Mouse (Mus musculus): ENCODE data around the gene Wfdc15a. TPM values are rescaled to one million over a fixed set of nuclear protein-coding genes. Genes with fewer than 3 reads are reported as not detected.

Gene Wfdc15a
- total and polyA plus RNA-seq, 3 experiments = not detected

- H3K9me3 ChIP-seq (replicated peaks; ENCODE audit: insufficient read depth, low read length) = no peaks in the 10 kb centered on the region
- peaks cover 11 to 17% of the 10 kb centered on the region in 2 experiments for H3K4me1 ChIP-seq (ENCODE audit: control insufficient read depth in 1 of 2, insufficient read depth in 2 of 2, low read length in 2 of 2)
- DNase-seq (ENCODE audit: low read depth, low spot score) = no peak
- H3K36me3 ChIP-seq (ENCODE audit: control insufficient read depth in 1 of 2, insufficient read depth in 2 of 2, low read length in 2 of 2) = peaks cover 0 to 13% of the 10 kb centered on the region in 2 experiments; a peak in 2 of 4 replicates
- H3K9ac ChIP-seq (ENCODE audit: control insufficient read depth, low read depth, low read length, poor library complexity, severe bottlenecking) = no peak overlapping the region
- no peak overlapping the region for H3K27ac ChIP-seq (ENCODE audit: control insufficient read depth, low read depth, low read length)
- TF ChIP-seq MAFK (IDR thresholded peaks at IDR 0.05; ENCODE audit: borderline replicate concordance, low read depth, low read length) = no peak
- TF ChIP-seq USF1 (IDR thresholded peaks at IDR 0.05; ENCODE audit: low read depth, low read length) = no peak
- TF ChIP-seq TCF12 (IDR thresholded peaks at IDR 0.05; ENCODE audit: low read depth, low read length) = no peak
- TF ChIP-seq TBP (IDR thresholded peaks at IDR 0.05; ENCODE audit: low read depth, low read length) = no peak
- TF ChIP-seq HCFC1 (IDR thresholded peaks at IDR 0.05; ENCODE audit: low read depth, low read length) = no peak
- no peak for TF ChIP-seq RCOR1 (IDR thresholded peaks at IDR 0.05; ENCODE audit: low read depth, low read length)
- TF ChIP-seq JUND (IDR thresholded peaks at IDR 0.05; ENCODE audit: low read depth, low read length) = no peak
- no peaks in the 10 kb centered on the region for H3K79me2 ChIP-seq (ENCODE audit: control insufficient read depth, insufficient read depth, low read length, poor library complexity)
- H3K4me3 ChIP-seq (ENCODE audit: control insufficient read depth in 1 of 2, insufficient read depth in 1 of 2, low read depth in 2 of 2, low read length in 2 of 2) = no peak overlapping the region
- H3K27me3 ChIP-seq (ENCODE audit: control insufficient read depth in 1 of 2, insufficient read depth in 2 of 2, low read length in 2 of 2) = no peaks in the 10 kb centered on the region; a peak in 1 of 4 replicates
Observed at GRCm38 (mm10) chr2:164174649-164175395, 25.1 kb downstream of the Wfdc15a start.

DNA sequence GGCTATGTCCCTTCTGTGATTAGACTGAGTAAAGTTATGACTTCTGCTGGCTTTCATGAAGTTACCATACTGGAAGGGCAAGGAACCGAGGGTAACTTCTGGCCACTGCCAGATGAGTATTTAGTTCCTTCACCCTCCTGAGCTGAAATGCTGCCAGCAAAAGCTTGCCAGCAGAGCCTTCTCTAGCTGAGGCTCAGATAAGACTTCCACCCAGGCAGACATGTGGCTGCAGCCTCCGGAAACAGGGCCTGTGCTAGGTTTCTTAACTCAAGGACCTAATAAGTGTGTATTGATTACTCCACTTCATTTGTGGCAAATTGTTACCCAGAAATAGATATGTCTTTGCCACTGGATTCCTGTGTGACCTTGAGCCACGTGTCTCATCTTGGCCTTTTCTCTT lies 26.5 kb downstream of the Wfdc15a start:
- H3K27ac ChIP-seq (ENCODE audit: control insufficient read depth, low read depth, low read length) = peak overlapping the region; percentile 43; the same call in 1 of the 2 replicates
- DNase-seq (ENCODE audit: low read depth, low spot score) = peak; percentile 73
- H3K36me3 ChIP-seq (ENCODE audit: control insufficient read depth in 1 of 2, insufficient read depth in 2 of 2, low read length in 2 of 2) = peaks cover 0 to 13% of the 10 kb centered on the region in 2 experiments; a peak in 2 of 4 replicates
- H3K4me1 ChIP-seq (ENCODE audit: control insufficient read depth in 1 of 2, insufficient read depth in 2 of 2, low read length in 2 of 2) = peaks cover 11 to 17% of the 10 kb centered on the region in 2 experiments
- no peaks in the 10 kb centered on the region; a peak in 1 of 4 replicates for H3K27me3 ChIP-seq (ENCODE audit: control insufficient read depth in 1 of 2, insufficient read depth in 2 of 2, low read length in 2 of 2)
- peak; percentile 48; the same call in 1 of the 2 replicates for TF ChIP-seq ETS1 (IDR thresholded peaks at IDR 0.05; ENCODE audit: low read depth, low read length)
- no peak for TF ChIP-seq USF2 (IDR thresholded peaks at IDR 0.05; ENCODE audit: borderline replicate concordance in 1 of 2, insufficient read depth in 1 of 2, low read depth in 1 of 2, low read length in 2 of 2)
- TF ChIP-seq JUND (IDR thresholded peaks at IDR 0.05; ENCODE audit: low read depth, low read length) = no peak
- no peak for TF ChIP-seq ZNF384 (IDR thresholded peaks at IDR 0.05; ENCODE audit: low read depth, low read length)
- peak; percentile 90 for TF ChIP-seq MYC (IDR thresholded peaks at IDR 0.05; ENCODE audit: low read depth, low read length)
- peak; percentile 54; the same call in 1 of the 2 replicates for TF ChIP-seq GATA1 (IDR thresholded peaks at IDR 0.05; ENCODE audit: low read depth, low read length)
- no peak for TF ChIP-seq ZMIZ1 (IDR thresholded peaks at IDR 0.05; ENCODE audit: low read depth, low read length)
- peak; percentile 72 for TF ChIP-seq MXI1 (IDR thresholded peaks at IDR 0.05; ENCODE audit: low read depth, low read length)
- TF ChIP-seq ELF1 (IDR thresholded peaks at IDR 0.05; ENCODE audit: low read depth, low read length) = 0 out of 2 replicates have a peak, but pooled peaks have one; percentile 43
- peak; percentile 29; the same call in 1 of the 2 replicates for TF ChIP-seq NELFE (IDR thresholded peaks at IDR 0.05; ENCODE audit: low read depth, low read length)
- TF ChIP-seq EP300 (IDR thresholded peaks at IDR 0.05; ENCODE audit: low read depth in 1 of 2, low read length in 2 of 2) = peak; percentile 45 to 47; a peak in 3 of 4 replicates
- 0 out of 2 replicates have a peak, but pooled peaks have one; percentile 11 for TF ChIP-seq TCF12 (IDR thresholded peaks at IDR 0.05; ENCODE audit: low read depth, low read length)
- 0 out of 2 replicates have a peak, but pooled peaks have one; percentile 11 for TF ChIP-seq RCOR1 (IDR thresholded peaks at IDR 0.05; ENCODE audit: low read depth, low read length)
- TF ChIP-seq SIN3A (IDR thresholded peaks at IDR 0.05; ENCODE audit: low read length) = peak; percentile 56
- no peak for TF ChIP-seq RAD21 (IDR thresholded peaks at IDR 0.05; ENCODE audit: low read depth, low read length)
- TF ChIP-seq HCFC1 (IDR thresholded peaks at IDR 0.05; ENCODE audit: low read depth, low read length) = 0 out of 2 replicates have a peak, but pooled peaks have one; percentile 26
- no peak for TF ChIP-seq NRF1 (IDR thresholded peaks at IDR 0.05; ENCODE audit: insufficient read depth, low read depth, low read length, poor library complexity, severe bottlenecking)
- TF ChIP-seq CHD2 (IDR thresholded peaks at IDR 0.05; ENCODE audit: low read length) = no peak
- TF ChIP-seq MAX (IDR thresholded peaks at IDR 0.05; ENCODE audit: low read length) = peak; percentile 85
- H3K9ac ChIP-seq (ENCODE audit: control insufficient read depth, low read depth, low read length, poor library complexity, severe bottlenecking) = no peak overlapping the region
- H3K9me3 ChIP-seq (replicated peaks; ENCODE audit: insufficient read depth, low read length) = no peaks in the 10 kb centered on the region
- H3K4me3 ChIP-seq (ENCODE audit: control insufficient read depth in 1 of 2, insufficient read depth in 1 of 2, low read depth in 2 of 2, low read length in 2 of 2) = no peak overlapping the region
- no peaks in the 10 kb centered on the region for H3K79me2 ChIP-seq (ENCODE audit: control insufficient read depth, insufficient read depth, low read length, poor library complexity)

Measured in MEL (cell line).